Mouse (Mus musculus) lung, postnatal 0 days (tissue): ENCODE data around the gene Ncoa3.

Experiments used
- CTCF ChIP-seq: IDR thresholded peaks from 2 replicates; pipeline ENCODE4 v1.5.1; 2016; ENCODE audit warnings: antibody characterized with exemption, mild to moderate bottlenecking
- EP300 ChIP-seq: IDR thresholded peaks from 2 replicates; pipeline ENCODE4 v1.6.1; 2016; ENCODE audit warnings: antibody characterized with exemption, mild to moderate bottlenecking, control low read depth

- TF ChIP-seq CTCF (no peak), EP300 (peak; percentile 68)
Measured at GRCm38 (mm10) chr2:165982512-165983389, 9.7 kb upstream of the Ncoa3 start.
